Mouse (Mus musculus): Measurements from ENCODE around the gene C1ql1.

Gene C1ql1

GRCm38 (mm10) chr11:102898408-102898807 lies 48.1 kb downstream of the C1ql1 start:
- no peak for DNase-seq

DNA sequence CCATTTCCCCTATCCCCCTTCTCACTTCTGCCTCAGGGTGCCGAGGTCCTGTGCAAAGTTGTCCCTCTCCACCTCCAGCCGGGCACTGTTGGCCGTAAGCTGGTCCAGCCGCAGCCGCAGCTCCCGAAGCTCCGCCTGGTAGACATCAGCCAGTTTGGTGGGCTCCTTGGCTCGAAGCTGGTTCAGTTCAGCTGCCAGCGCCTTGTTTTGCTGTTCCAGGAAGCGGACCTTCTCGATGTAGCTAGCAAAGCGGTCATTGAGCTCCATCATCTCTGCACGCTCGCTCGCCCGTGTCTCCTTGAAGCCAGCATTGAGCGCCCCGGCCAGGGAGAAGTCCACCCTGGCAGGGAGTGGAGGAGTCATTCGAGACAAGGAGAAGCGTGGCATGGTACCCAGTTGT lies 49.8 kb downstream of the C1ql1 start:
- DNase-seq = no peak

DNA sequence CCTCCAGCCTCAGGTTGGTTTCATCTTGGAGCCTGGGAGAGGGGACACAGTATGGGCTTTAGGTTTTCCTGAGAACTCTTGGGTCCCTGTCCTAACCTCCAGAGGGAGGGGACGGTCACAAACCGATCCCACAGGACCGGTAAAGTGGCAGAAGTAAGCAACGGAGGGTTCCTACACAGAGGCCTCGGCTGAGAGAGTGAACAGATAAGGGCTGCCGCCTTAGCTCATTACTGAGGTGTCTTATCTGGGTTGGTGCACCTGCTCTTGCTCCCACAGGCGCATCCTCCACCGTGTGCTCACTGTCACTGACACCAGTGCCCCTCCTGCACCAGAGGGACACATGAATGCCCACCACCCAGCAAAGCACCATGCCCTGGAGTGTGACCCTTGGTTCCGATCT lies 50.7 kb downstream of the C1ql1 start:
- DNase-seq = no peak

GRCm38 (mm10) chr11:102894716-102895115 lies 51.8 kb downstream of the C1ql1 start:
- no peak for DNase-seq

- DNase-seq = peak; percentile 42 to 55
Measured at GRCm38 (mm10) chr11:102893015-102893651, 53.4 kb downstream of the C1ql1 start.

DNA sequence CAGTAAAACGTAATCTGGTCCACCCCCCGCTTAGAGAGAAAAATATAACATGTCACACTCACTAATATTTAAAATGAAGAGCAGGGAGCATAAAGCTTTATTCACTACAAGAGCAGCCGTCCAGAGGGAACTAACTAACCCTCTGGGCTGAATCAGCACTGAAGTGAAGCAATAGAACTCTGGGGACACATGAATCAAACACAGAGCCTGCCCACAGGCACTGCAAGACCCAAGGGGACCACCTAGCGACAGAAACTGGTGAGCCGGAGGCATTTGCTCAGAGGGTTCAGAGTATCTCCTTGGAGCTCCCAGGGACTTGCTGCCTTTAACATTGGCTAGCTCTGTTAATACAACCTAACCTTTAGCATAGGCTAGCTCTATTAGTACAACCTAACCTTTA lies 56.4 kb downstream of the C1ql1 start:
- no peak for DNase-seq

All from spleen, adult 18-20 months (tissue).